Mouse (Mus musculus) forebrain, embryonic 14.5 days (tissue): ENCODE data around the gene Phldb3. TPM values are rescaled to one million over a fixed set of nuclear protein-coding genes. Genes with fewer than 3 reads are reported as not detected.
"Not testable (repeated sequence)": the region's sequence is repeated elsewhere in the genome, so short reads cannot be mapped to it uniquely, and the experiment has no call there.

Experiments used
- ATAC-seq: fragments of 200-750 bp; cut with Nextera tagmentation; 2 replicates; pipeline ENCODE4 v1.8.0; 2017; ENCODE audit warnings: mild to moderate bottlenecking, moderate library complexity
- DNase-seq: peaks from one replicate; pipeline ENCODE4 v3.0.0-alpha.2; 2015; ENCODE audit warnings: low spot score
- H3K27ac ChIP-seq: fragments of 300-500 bp; sonication (generic); 2 replicates; pipeline ENCODE4 v1.5.1; 2014; ENCODE audit warnings: low read depth, mild to moderate bottlenecking, control low read depth, low read length, moderate library complexity
- H3K27me3 ChIP-seq: fragments of 300-500 bp; sonication (generic); replicated peaks from 2 replicates; pipeline ENCODE4 v1.6.1; 2014; ENCODE audit warnings: low read length, control low read depth, mixed read lengths; ENCODE audit not compliant: control insufficient read depth, insufficient read depth
- H3K36me3 ChIP-seq: fragments of 300-500 bp; sonication (generic); 2 replicates; pipeline ENCODE4 v1.6.1; 2014; ENCODE audit warnings: low read length, control low read depth; ENCODE audit not compliant: control insufficient read depth, insufficient read depth
- H3K4me1 ChIP-seq: fragments of 300-500 bp; sonication (generic); 2 replicates; pipeline ENCODE4 v1.6.1; 2014; ENCODE audit warnings: antibody characterized with exemption, low read length, control low read depth; ENCODE audit not compliant: control insufficient read depth, insufficient read depth
- H3K4me2 ChIP-seq: fragments of 300-500 bp; sonication (generic); 2 replicates; pipeline ENCODE4 v1.6.1; 2014; ENCODE audit warnings: mild to moderate bottlenecking, control low read depth, low read length
- H3K4me3 ChIP-seq: fragments of 300-500 bp; sonication (generic); 2 replicates; pipeline ENCODE4 v1.5.1; 2014; ENCODE audit warnings: low read depth, low read length, control low read depth
- H3K9ac ChIP-seq: fragments of 300-500 bp; sonication (generic); 2 replicates; pipeline ENCODE4 v1.6.1; 2014; ENCODE audit warnings: mild to moderate bottlenecking, low read length, control low read depth, moderate library complexity
- H3K9me3 ChIP-seq: fragments of 300-500 bp; sonication (generic); replicated peaks from 2 replicates; pipeline ENCODE4 v1.6.1; 2016; ENCODE audit warnings: low read length, control low read depth, mixed read lengths; ENCODE audit not compliant: control insufficient read depth
- WGBS: fragments of 180-500 bp; shearing (Covaris S2); extraction: QIAGEN DNeasy Blood & Tissue Kit; methylation state at CpG from one replicate; pipeline ENCODE4 v1.1.7; 2014; 5-methylcytosine and 5-hydroxymethylcytosine counted together
- polyA plus RNA-seq: library from polyadenylated mRNA; unstranded; fragments of >200 nt; fragmentation: Nextera tagmentation; extraction: Ambion mirVana; gene quantifications from 2 replicates; pipeline ENCODE4 v1.2.1, GENCODE M21; 2014

Phldb3 gene
- polyA plus RNA-seq, 1 experiment from 2014 or later, result not detected

GRCm38 (mm10) chr7:24614816-24615215, 4.3 kb downstream of the Phldb3 start:
- DNase-seq, result no peak
- Histone ChIP-seq H3K9ac (no peak overlapping the region), H3K9me3 (no peaks in the 10 kb centered on the region), H3K4me3 (no peak overlapping the region), H3K4me2 (no peak overlapping the region), H3K36me3 (no peaks in the 10 kb centered on the region), H3K27ac (no peak overlapping the region), H3K4me1 (peaks cover 10% of the 10 kb centered on the region; the same call in 1 of the 2 replicates), H3K27me3 (peaks cover 34% of the 10 kb centered on the region)
- 78% methylated on average over 13 of the region's 13 CpGs for WGBS
- ATAC-seq, result no peak

GRCm38 (mm10) chr7:24617763-24618162, 7.2 kb downstream of the Phldb3 start:
- Histone ChIP-seq H3K36me3 (no peaks in the 10 kb centered on the region), H3K4me2 (no peak overlapping the region), H3K27me3 (peaks cover 8% of the 10 kb centered on the region), H3K9me3 (0 out of 2 replicates have a peak, but pooled peaks cover 2% of the 10 kb centered on the region), H3K9ac (no peak overlapping the region), H3K4me1 (no peaks in the 10 kb centered on the region), H3K4me3 (no peak overlapping the region), H3K27ac (no peak overlapping the region)
- DNase-seq (no peak), ATAC-seq (no peak)
- 79% methylated on average over 8 of the region's 8 CpGs for WGBS

- 88% methylated on average over 8 of the region's 8 CpGs for WGBS
- not testable (repeated sequence) for H3K27ac ChIP-seq, H3K9me3 ChIP-seq, DNase-seq, ATAC-seq, H3K27me3 ChIP-seq, H3K36me3 ChIP-seq, H3K4me2 ChIP-seq, H3K4me3 ChIP-seq, H3K4me1 ChIP-seq, H3K9ac ChIP-seq
Observed at GRCm38 (mm10) chr7:24618374-24618773, 7.8 kb downstream of the Phldb3 start.

- no peak overlapping the region for H3K9ac ChIP-seq
- WGBS, result 54% methylated on average over 13 of the region's 13 CpGs
- DNase-seq, result no peak
- H3K27ac ChIP-seq, result no peak overlapping the region
- no peak for ATAC-seq
- H3K4me2 ChIP-seq, result no peak overlapping the region
- H3K4me3 ChIP-seq, result no peak overlapping the region
- H3K4me1 ChIP-seq, result no peaks in the 10 kb centered on the region
- no peaks in the 10 kb centered on the region for H3K27me3 ChIP-seq
- H3K9me3 ChIP-seq, result 0 out of 2 replicates have a peak, but pooled peaks cover 2% of the 10 kb centered on the region
- no peaks in the 10 kb centered on the region for H3K36me3 ChIP-seq
Observed at GRCm38 (mm10) chr7:24619671-24620397, 9.3 kb downstream of the Phldb3 start.

- no peak for ATAC-seq
- Histone ChIP-seq H3K4me2 (no peak overlapping the region), H3K27ac (no peak overlapping the region), H3K9ac (no peak overlapping the region), H3K27me3 (no peaks in the 10 kb centered on the region), H3K4me3 (no peak overlapping the region), H3K9me3 (0 out of 2 replicates have a peak, but pooled peaks cover 2% of the 10 kb centered on the region), H3K4me1 (no peaks in the 10 kb centered on the region), H3K36me3 (no peaks in the 10 kb centered on the region)
- WGBS, result 82% methylated on average over 3 of the region's 3 CpGs
- no peak for DNase-seq
Observed at GRCm38 (mm10) chr7:24621193-24621592, 10.6 kb downstream of the Phldb3 start.

- Histone ChIP-seq H3K4me3 (no peak overlapping the region), H3K9me3 (0 out of 2 replicates have a peak, but pooled peaks cover 2% of the 10 kb centered on the region), H3K9ac (no peak overlapping the region), H3K27me3 (no peaks in the 10 kb centered on the region), H3K36me3 (no peaks in the 10 kb centered on the region), H3K4me2 (no peak overlapping the region), H3K4me1 (no peaks in the 10 kb centered on the region), H3K27ac (no peak overlapping the region)
- ATAC-seq (no peak), DNase-seq (no peak)
- 81% methylated on average over 6 of the region's 6 CpGs for WGBS
Observed at GRCm38 (mm10) chr7:24622967-24623366, 12.4 kb downstream of the Phldb3 start.

- ATAC-seq (peak; percentile 93), DNase-seq (peak; percentile 78)
- WGBS, result 13% methylated on average over 25 of the region's 33 CpGs
- Histone ChIP-seq H3K4me1 (peaks cover 4% of the 10 kb centered on the region; the same call in 1 of the 2 replicates), H3K4me3 (peak overlapping the region; percentile 23), H3K36me3 (no peaks in the 10 kb centered on the region), H3K4me2 (peak overlapping the region; percentile 47), H3K9ac (peak overlapping the region; percentile 56), H3K9me3 (no peaks in the 10 kb centered on the region), H3K27me3 (no peaks in the 10 kb centered on the region), H3K27ac (no peak overlapping the region)
Observed at GRCm38 (mm10) chr7:24628685-24629610, 18.4 kb downstream of the Phldb3 start.

GRCm38 (mm10) chr7:24629672-24630071, 19.1 kb downstream of the Phldb3 start:
- H3K9ac ChIP-seq, result no peak overlapping the region
- H3K4me1 ChIP-seq, result peaks cover 4% of the 10 kb centered on the region; the same call in 1 of the 2 replicates
- no peak for DNase-seq
- no peaks in the 10 kb centered on the region for H3K36me3 ChIP-seq
- H3K27me3 ChIP-seq, result no peaks in the 10 kb centered on the region
- H3K4me3 ChIP-seq, result no peak overlapping the region
- H3K9me3 ChIP-seq, result no peaks in the 10 kb centered on the region
- no peak for ATAC-seq
- no peak overlapping the region for H3K27ac ChIP-seq
- WGBS, result 71% methylated on average over 4 of the region's 4 CpGs
- H3K4me2 ChIP-seq, result no peak overlapping the region
